Mouse (Mus musculus) E14TG2a.4 (cell line): ENCODE measurements at regions not wholly inside any gene's neighbourhood (a gene's known extent, or its start where the extent isn't known, plus 50 kb on each side); places are given as distances from the start of the nearest gene placed in this dataset.

Experiments used
- H3K27me3 ChIP-seq: 2 replicates; pipeline ENCODE4 v1.6.1; 2014; ENCODE audit warnings: low read length, control low read depth; ENCODE audit not compliant: insufficient read depth
- H3K36me3 ChIP-seq: 2 replicates; pipeline ENCODE4 v1.6.1; 2014; ENCODE audit warnings: low read length, control low read depth; ENCODE audit not compliant: insufficient read depth
- H3K4me1 ChIP-seq: replicated peaks from 2 replicates; pipeline ENCODE4 v1.6.1; 2014; ENCODE audit warnings: low read depth, low read length, control low read depth
- H3K4me3 ChIP-seq: replicated peaks from 2 replicates; pipeline ENCODE4 v1.5.1; 2014; ENCODE audit warnings: mild to moderate bottlenecking, low read length
- H3K9me3 ChIP-seq: 2 replicates; pipeline ENCODE4 v1.6.1; 2014; ENCODE audit warnings: low read length, control low read depth
- CTCF ChIP-seq: conservative IDR thresholded peaks from 2 replicates; pipeline ENCODE4 v1.5.1; 2014; ENCODE audit warnings: low read length
- NANOG ChIP-seq: IDR thresholded peaks from 2 replicates; pipeline ENCODE4 v1.6.1; 2014; ENCODE audit warnings: borderline replicate concordance, low read length, mixed read lengths
- POU5F1 ChIP-seq: IDR thresholded peaks from 2 replicates; pipeline ENCODE4 v1.6.1; 2014; ENCODE audit warnings: low read length, borderline replicate concordance

- Histone ChIP-seq H3K27me3 (no peaks in the 10 kb centered on the region), H3K36me3 (no peaks in the 10 kb centered on the region), H3K4me3 (no peak overlapping the region), H3K9me3 (no peaks in the 10 kb centered on the region), H3K4me1 (no peaks in the 10 kb centered on the region)
- no peak for TF ChIP-seq NANOG
- TF ChIP-seq CTCF, result no peak
- TF ChIP-seq POU5F1, result no peak
Measured at GRCm38 (mm10) chr5:90049856-90050255, 166.7 kb upstream of the Adamts3 start.

GRCm38 (mm10) chr5:90042781-90043180 lies 159.6 kb upstream of the Adamts3 start:
- Histone ChIP-seq H3K9me3 (no peaks in the 10 kb centered on the region), H3K4me1 (no peaks in the 10 kb centered on the region), H3K27me3 (no peaks in the 10 kb centered on the region), H3K4me3 (no peak overlapping the region), H3K36me3 (no peaks in the 10 kb centered on the region)
- TF ChIP-seq CTCF (no peak), NANOG (no peak), POU5F1 (no peak)

- Histone ChIP-seq H3K27me3 (no peaks in the 10 kb centered on the region), H3K9me3 (no peaks in the 10 kb centered on the region), H3K36me3 (no peaks in the 10 kb centered on the region), H3K4me1 (no peaks in the 10 kb centered on the region), H3K4me3 (no peak overlapping the region)
- TF ChIP-seq NANOG (no peak), CTCF (no peak), POU5F1 (no peak)
Measured at GRCm38 (mm10) chr5:90033103-90033502, 150.0 kb upstream of the Adamts3 start.

GRCm38 (mm10) chr5:90030737-90031136 lies 147.6 kb upstream of the Adamts3 start:
- no peak for TF ChIP-seq POU5F1
- TF ChIP-seq CTCF, result no peak
- no peak for TF ChIP-seq NANOG
- Histone ChIP-seq H3K4me3 (no peak overlapping the region), H3K27me3 (no peaks in the 10 kb centered on the region), H3K4me1 (no peaks in the 10 kb centered on the region), H3K9me3 (no peaks in the 10 kb centered on the region), H3K36me3 (no peaks in the 10 kb centered on the region)

- no peak overlapping the region for H3K4me3 ChIP-seq
- no peaks in the 10 kb centered on the region for H3K4me1 ChIP-seq
- no peaks in the 10 kb centered on the region for H3K27me3 ChIP-seq
- no peaks in the 10 kb centered on the region for H3K9me3 ChIP-seq
- no peak for TF ChIP-seq CTCF
- no peak for TF ChIP-seq NANOG
- no peak for TF ChIP-seq POU5F1
- H3K36me3 ChIP-seq, result no peaks in the 10 kb centered on the region
Measured at GRCm38 (mm10) chr5:90029751-90030150, 146.6 kb upstream of the Adamts3 start.

GRCm38 (mm10) chr5:90026835-90027753 lies 144.0 kb upstream of the Adamts3 start:
- Histone ChIP-seq H3K27me3 (no peaks in the 10 kb centered on the region), H3K4me1 (no peaks in the 10 kb centered on the region), H3K9me3 (no peaks in the 10 kb centered on the region), H3K4me3 (no peak overlapping the region), H3K36me3 (no peaks in the 10 kb centered on the region)
- TF ChIP-seq NANOG, result no peak
- no peak for TF ChIP-seq POU5F1
- no peak for TF ChIP-seq CTCF

GRCm38 (mm10) chr5:90021447-90021846 lies 138.3 kb upstream of the Adamts3 start:
- TF ChIP-seq POU5F1 (no peak), NANOG (no peak), CTCF (no peak)
- Histone ChIP-seq H3K9me3 (no peaks in the 10 kb centered on the region), H3K36me3 (no peaks in the 10 kb centered on the region), H3K4me3 (no peak overlapping the region), H3K4me1 (no peaks in the 10 kb centered on the region), H3K27me3 (no peaks in the 10 kb centered on the region)

GRCm38 (mm10) chr5:90000758-90001157 lies 117.6 kb upstream of the Adamts3 start:
- no peaks in the 10 kb centered on the region for H3K27me3 ChIP-seq
- H3K9me3 ChIP-seq, result peaks cover 11% of the 10 kb centered on the region; the same call in 1 of the 2 replicates
- H3K4me1 ChIP-seq, result no peaks in the 10 kb centered on the region
- TF ChIP-seq POU5F1, result no peak
- no peak for TF ChIP-seq CTCF
- no peak for TF ChIP-seq NANOG
- no peak overlapping the region for H3K4me3 ChIP-seq
- H3K36me3 ChIP-seq, result no peaks in the 10 kb centered on the region

GRCm38 (mm10) chr5:89991568-89991967 lies 108.4 kb upstream of the Adamts3 start:
- no peaks in the 10 kb centered on the region for H3K36me3 ChIP-seq
- peaks cover 14% of the 10 kb centered on the region for H3K9me3 ChIP-seq
- TF ChIP-seq NANOG, result no peak
- TF ChIP-seq POU5F1, result no peak
- TF ChIP-seq CTCF, result no peak
- H3K27me3 ChIP-seq, result no peaks in the 10 kb centered on the region
- H3K4me3 ChIP-seq, result no peak overlapping the region
- no peaks in the 10 kb centered on the region for H3K4me1 ChIP-seq
